Mouse (Mus musculus) brain, embryonic 14.5 days (tissue): ENCODE results near the gene Dap.

Experiments used
- CTCF ChIP-seq: fragments of 200-500 bp; IDR thresholded peaks from 2 replicates; pipeline ENCODE4 v1.5.1; 2012; ENCODE audit warnings: inconsistent platforms, mild to moderate bottlenecking, moderate library complexity, borderline replicate concordance; ENCODE audit not compliant: insufficient read depth, insufficient read length; ENCODE audit errors: extremely low read depth
- POLR2A ChIP-seq: fragments of 200-500 bp; IDR thresholded peaks from 2 replicates; pipeline ENCODE4 v1.6.1; 2012; ENCODE audit warnings: mild to moderate bottlenecking, inconsistent platforms, borderline replicate concordance; ENCODE audit not compliant: poor library complexity, insufficient read depth, insufficient read length, severe bottlenecking; ENCODE audit errors: extremely low read depth

DNA sequence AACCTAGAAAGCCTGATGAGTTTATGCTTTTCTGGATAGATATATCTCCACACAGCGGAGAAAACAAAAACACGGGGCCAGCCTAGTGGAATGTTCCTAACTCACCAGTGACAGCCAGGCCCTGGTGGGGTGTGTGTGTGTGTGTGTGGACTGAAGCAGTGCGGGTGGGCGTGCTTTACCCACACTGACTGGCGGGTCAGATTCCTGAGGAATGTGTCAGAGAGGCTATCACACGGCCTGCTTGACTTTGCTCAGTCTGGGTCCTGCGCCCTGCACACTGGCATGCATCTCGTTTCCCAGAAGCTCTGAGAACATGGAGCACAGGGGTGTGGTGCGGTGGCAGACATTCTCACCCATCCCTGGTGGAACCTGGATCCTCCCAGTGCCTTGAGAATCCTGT is 21.8 kb downstream of the Dap start:
- TF ChIP-seq POLR2A (no peak), CTCF (no peak)
